Mouse (Mus musculus) thymus, adult 2 months (tissue): ENCODE results near the gene Rspry1.

Experiments
- CTCF ChIP-seq: fragments of 200-500 bp; IDR thresholded peaks from 2 replicates; pipeline ENCODE4 v1.5.1; 2012; ENCODE audit warnings: mild to moderate bottlenecking, control low read depth, low read length, moderate library complexity, borderline replicate concordance; ENCODE audit not compliant: control insufficient read depth, poor library complexity, insufficient read depth; ENCODE audit errors: extremely low read depth
- POLR2A ChIP-seq: fragments of 200-500 bp; IDR thresholded peaks from 2 replicates; pipeline ENCODE4 v1.6.1; 2012; ENCODE audit warnings: mild to moderate bottlenecking, low read length, control low read depth, moderate library complexity; ENCODE audit not compliant: control insufficient read depth, poor library complexity, insufficient read depth; ENCODE audit errors: extremely low read depth

GRCm38 (mm10) chr8:94694701-94695100 is 93.0 kb downstream of the Rspry1 start:
- TF ChIP-seq POLR2A: no peak
- no peak for TF ChIP-seq CTCF
